Mouse (Mus musculus) midbrain, postnatal 0 days (tissue): ENCODE measurements around the gene Hoxb6. TPM values are rescaled to one million over a fixed set of nuclear protein-coding genes. Genes with fewer than 3 reads are reported as not detected.

ENCODE experiments used
- ATAC-seq: fragments of 200-750 bp; cut with Nextera tagmentation; 2 replicates; pipeline ENCODE4 v1.8.0; 2017; ENCODE audit warnings: moderate number of reproducible peaks, mild to moderate bottlenecking, moderate TSS enrichment, moderate library complexity; ENCODE audit not compliant: low FRiP score
- DNase-seq: peaks from one replicate; pipeline ENCODE4 v3.0.0-alpha.2; 2015; ENCODE audit warnings: low spot score
- H3K27ac ChIP-seq: fragments of 300-500 bp; sonication (generic); 2 replicates; pipeline ENCODE4 v1.5.1; 2014; ENCODE audit warnings: low read depth, mild to moderate bottlenecking, low read length, mixed read lengths
- H3K27me3 ChIP-seq: fragments of 300-500 bp; sonication (generic); 2 replicates; pipeline ENCODE4 v1.6.1; 2014; ENCODE audit warnings: low read length, control low read depth, mixed read lengths; ENCODE audit not compliant: insufficient read depth
- H3K36me3 ChIP-seq: fragments of 300-500 bp; sonication (generic); 2 replicates; pipeline ENCODE4 v1.6.1; 2014; ENCODE audit warnings: low read length, control low read depth, mixed read lengths; ENCODE audit not compliant: insufficient read depth
- H3K4me1 ChIP-seq: fragments of 300-500 bp; sonication (generic); 2 replicates; pipeline ENCODE4 v1.6.1; 2014; ENCODE audit warnings: mild to moderate bottlenecking, control low read depth, antibody characterized with exemption, low read length, mixed read lengths; ENCODE audit not compliant: insufficient read depth
- H3K4me2 ChIP-seq: fragments of 300-500 bp; sonication (generic); 2 replicates; pipeline ENCODE4 v1.6.1; 2014; ENCODE audit warnings: low read depth, mild to moderate bottlenecking, low read length, mixed read lengths; ENCODE audit not compliant: poor library complexity, severe bottlenecking
- H3K4me3 ChIP-seq: fragments of 300-500 bp; sonication (generic); 2 replicates; pipeline ENCODE4 v1.5.1; 2014; ENCODE audit warnings: low read depth, mild to moderate bottlenecking, low read length, moderate library complexity
- H3K9ac ChIP-seq: fragments of 300-500 bp; sonication (generic); replicated peaks from 2 replicates; pipeline ENCODE4 v1.6.1; 2014; ENCODE audit warnings: mild to moderate bottlenecking, low read length, moderate library complexity, mixed read lengths; ENCODE audit not compliant: poor library complexity, severe bottlenecking
- H3K9me3 ChIP-seq: fragments of 300-500 bp; sonication (generic); 2 replicates; pipeline ENCODE4 v1.6.1; 2016; ENCODE audit warnings: low read length, control low read depth
- CTCF ChIP-seq: IDR thresholded peaks from 2 replicates; pipeline ENCODE4 v1.5.1; 2016; ENCODE audit warnings: antibody characterized with exemption, mild to moderate bottlenecking
- WGBS: fragments of 180-500 bp; shearing (Covaris S2); extraction: QIAGEN DNeasy Blood & Tissue Kit; methylation state at CpG from one replicate; pipeline ENCODE4 v1.1.7; 2014; 5-methylcytosine and 5-hydroxymethylcytosine counted together
- polyA plus RNA-seq: library from polyadenylated mRNA; unstranded; fragments of >200 nt; fragmentation: Nextera tagmentation; extraction: Ambion mirVana; gene quantifications from 2 replicates; pipeline ENCODE4 v1.2.1, GENCODE M21; 2015
- total RNA-seq: library from RNA; depleted of rRNA; stranded (reverse); fragments of >200 nt; gene quantifications from 2 replicates; pipeline ENCODE4 v1.2.3, GENCODE M21; 2014

Gene Hoxb6
- total and polyA plus RNA-seq, 2 experiments from 2014 or later, result 0.22 TPM; not detected in 1

- WGBS, result 3% methylated on average over 17 of the region's 17 CpGs
- Histone ChIP-seq H3K9ac (no peak overlapping the region), H3K9me3 (no peaks in the 10 kb centered on the region), H3K27me3 (peaks cover 95% of the 10 kb centered on the region), H3K27ac (no peak overlapping the region), H3K4me1 (no peaks in the 10 kb centered on the region), H3K4me2 (no peak overlapping the region), H3K36me3 (no peaks in the 10 kb centered on the region), H3K4me3 (no peak overlapping the region)
- ATAC-seq (no peak), DNase-seq (no peak)
- TF ChIP-seq CTCF, result no peak
These were observed 28.4 kb downstream of the Hoxb6 start for GRCm38 (mm10) chr11:96320688-96321087.

- H3K4me3 ChIP-seq, result no peak overlapping the region
These were observed 29.6 kb downstream of the Hoxb6 start for GRCm38 (mm10) chr11:96321846-96322245.

GRCm38 (mm10) chr11:96322738-96323137 is 30.5 kb downstream of the Hoxb6 start:
- no peak overlapping the region for H3K4me3 ChIP-seq
- peaks cover 99% of the 10 kb centered on the region for H3K27me3 ChIP-seq
- no peaks in the 10 kb centered on the region for H3K9me3 ChIP-seq
- H3K36me3 ChIP-seq, result no peaks in the 10 kb centered on the region
- H3K9ac ChIP-seq, result no peak overlapping the region
- no peaks in the 10 kb centered on the region for H3K4me1 ChIP-seq
- ATAC-seq (no peak), DNase-seq (no peak)
- H3K4me2 ChIP-seq, result no peak overlapping the region
- no peak overlapping the region for H3K27ac ChIP-seq
- TF ChIP-seq CTCF, result no peak
- WGBS, result 2% methylated on average over 6 of the region's 6 CpGs

More at GRCm38 (mm10) chr11:96321846-96322245, 29.6 kb downstream of the Hoxb6 start:
- Histone ChIP-seq H3K27me3 (peaks cover 96% of the 10 kb centered on the region), H3K9me3 (no peaks in the 10 kb centered on the region), H3K27ac (no peak overlapping the region), H3K9ac (no peak overlapping the region), H3K4me2 (no peak overlapping the region), H3K4me1 (no peaks in the 10 kb centered on the region), H3K36me3 (no peaks in the 10 kb centered on the region)
- ATAC-seq (no peak), DNase-seq (no peak)
- WGBS, result 5% methylated on average over 5 of the region's 5 CpGs
- TF ChIP-seq CTCF, result no peak

- 7% methylated on average over 10 of the region's 10 CpGs for WGBS
- no peak within 1 kb of the TSS for H3K9ac ChIP-seq
- H3K27ac ChIP-seq, result no peak within 1 kb of the TSS
- H3K27me3 ChIP-seq, result peaks cover 99% of the 10 kb centered on the region
- no peak for TF ChIP-seq CTCF
- H3K4me3 ChIP-seq, result no peak within 1 kb of the TSS
- H3K4me1 ChIP-seq, result no peaks in the 10 kb centered on the region
- ATAC-seq, result no peak
- H3K36me3 ChIP-seq, result no peaks in the 10 kb centered on the region
- H3K9me3 ChIP-seq, result no peaks in the 10 kb centered on the region
- no peak within 1 kb of the TSS for H3K4me2 ChIP-seq
- DNase-seq, result no peak
These were observed 30.9 kb downstream of the Hoxb6 start, which contains the start of gene Hoxb3 for GRCm38 (mm10) chr11:96323154-96323553. Gene Hoxb3 (plus strand): TSS chr11:96323326.

GRCm38 (mm10) chr11:96324125-96324524 is 31.8 kb downstream of the Hoxb6 start:
- Histone ChIP-seq H3K9ac (no peak overlapping the region), H3K27me3 (peaks cover 99% of the 10 kb centered on the region), H3K9me3 (no peaks in the 10 kb centered on the region), H3K27ac (no peak overlapping the region), H3K4me2 (no peak overlapping the region), H3K4me3 (no peak overlapping the region), H3K36me3 (no peaks in the 10 kb centered on the region), H3K4me1 (no peaks in the 10 kb centered on the region)
- DNase-seq, result no peak
- no peak for TF ChIP-seq CTCF
- no peak for ATAC-seq
- 0% methylated on average over 5 of the region's 5 CpGs for WGBS

- no peak for TF ChIP-seq CTCF
- Histone ChIP-seq H3K27me3 (peaks cover 99% of the 10 kb centered on the region), H3K9me3 (no peaks in the 10 kb centered on the region), H3K9ac (no peak overlapping the region), H3K27ac (no peak overlapping the region), H3K36me3 (no peaks in the 10 kb centered on the region), H3K4me1 (no peaks in the 10 kb centered on the region), H3K4me3 (no peak overlapping the region), H3K4me2 (no peak overlapping the region)
- no peak for DNase-seq
- 5% methylated on average over 8 of the region's 8 CpGs for WGBS
- no peak for ATAC-seq
These were observed 32.7 kb downstream of the Hoxb6 start for GRCm38 (mm10) chr11:96324965-96325364.
